Comparison of ENCODE assay signal across 27 mouse cellular contexts in genomic region chr10:78342091-78342490, GRCm38 (mm10).
"Had no signal": no experiment of that assay in that cellular context is flagged by ENCODE, and none has a peak within 500 bp of the region (broad histone marks: within the 10 kb centered on the region; RNA-seq: fewer than 3 reads in every experiment).

No protein-coding gene starts in this region.

- H3K4me2 ChIP-seq: heart, embryonic 11.5 days; heart, embryonic 13.5 days; heart, embryonic 15.5 days; hindbrain, embryonic 13.5 days; hindbrain, embryonic 15.5 days; kidney, embryonic 15.5 days; limb, embryonic 13.5 days; limb, embryonic 15.5 days; liver, embryonic 13.5 days; liver, embryonic 15.5 days had no signal

- H3K27ac ChIP-seq: heart, adult 2 months; heart, embryonic 13.5 days; heart, embryonic 15.5 days; hindbrain, embryonic 13.5 days; hindbrain, embryonic 15.5 days; hindbrain, postnatal 0 days; kidney, embryonic 15.5 days; kidney, postnatal 0 days; limb, embryonic 13.5 days; limb, embryonic 15.5 days; liver, embryonic 13.5 days; liver, embryonic 15.5 days had no signal

- H3K4me3 ChIP-seq: heart, adult 2 months; heart, embryonic 13.5 days; heart, embryonic 15.5 days; hindbrain, embryonic 13.5 days; hindbrain, embryonic 15.5 days; kidney, embryonic 15.5 days; limb, embryonic 13.5 days; limb, embryonic 15.5 days; liver, embryonic 13.5 days; liver, embryonic 15.5 days had no signal

- H3K4me1 ChIP-seq: limb, embryonic 15.5 days; liver, embryonic 15.5 days had no signal

- DNase-seq: gastrocnemius, postnatal 14 days; gastrocnemius, postnatal 36 days; heart, adult 11 months; heart, adult 2 months; heart, postnatal 14 days; heart, postnatal 36 days; kidney, adult 11 months; kidney, adult 2 months; kidney, adult 9 months; kidney, postnatal 14 days; kidney, postnatal 36 days; layer of hippocampus, adult 9-11 months; layer of hippocampus, postnatal 36 days; left cerebral cortex, postnatal 4 days; liver, embryonic 13.5 days had no signal

- H3K27me3 ChIP-seq: heart, embryonic 13.5 days; heart, embryonic 15.5 days; hindbrain, embryonic 13.5 days; hindbrain, embryonic 15.5 days; kidney, embryonic 15.5 days; limb, embryonic 13.5 days; limb, embryonic 15.5 days; liver, embryonic 13.5 days had no signal

- ATAC-seq: hindbrain, postnatal 0 days; intestine, embryonic 16.5 days had no signal

- H3K9ac ChIP-seq: heart, embryonic 13.5 days; heart, embryonic 15.5 days; hindbrain, embryonic 13.5 days; hindbrain, embryonic 15.5 days; kidney, embryonic 15.5 days; limb, embryonic 13.5 days; limb, embryonic 15.5 days; liver, embryonic 13.5 days; liver, embryonic 15.5 days had no signal

- H3K9me3 ChIP-seq: heart, embryonic 13.5 days; heart, embryonic 15.5 days; hindbrain, embryonic 13.5 days; hindbrain, embryonic 15.5 days; kidney, embryonic 15.5 days; limb, embryonic 13.5 days; limb, embryonic 15.5 days; liver, embryonic 13.5 days; liver, embryonic 15.5 days had no signal

- H3K36me3 ChIP-seq: heart, embryonic 15.5 days; hindbrain, embryonic 15.5 days; liver, embryonic 13.5 days; liver, embryonic 15.5 days had no signal
